Mouse (Mus musculus) embryonic facial prominence, embryonic 11.5 days (tissue): ENCODE measurements at regions not wholly inside any gene's neighbourhood (a gene's known extent, or its start where the extent isn't known, plus 50 kb on each side); places are given as distances from the start of the nearest gene placed in this dataset.

Experiments used
- ATAC-seq: fragments of 200-750 bp; cut with Nextera tagmentation; replicated peaks from 2 replicates; pipeline ENCODE4 v1.8.0; 2017; ENCODE audit warnings: low read depth; ENCODE audit not compliant: insufficient number of reproducible peaks, low FRiP score, low TSS enrichment
- DNase-seq: peaks from one replicate; pipeline ENCODE4 v3.0.0-alpha.2; 2015; ENCODE audit warnings: low spot score
- H3K27ac ChIP-seq: fragments of 300-500 bp; sonication (generic); replicated peaks from 2 replicates; pipeline ENCODE4 v1.5.1; 2014; ENCODE audit warnings: mild to moderate bottlenecking, low read depth, low read length, control low read depth
- H3K27me3 ChIP-seq: fragments of 300-500 bp; sonication (generic); 2 replicates; pipeline ENCODE4 v1.6.1; 2014; ENCODE audit warnings: mild to moderate bottlenecking, low read length, moderate library complexity, mixed read lengths; ENCODE audit not compliant: control insufficient read depth, insufficient read depth
- H3K36me3 ChIP-seq: fragments of 300-500 bp; sonication (generic); replicated peaks from 2 replicates; pipeline ENCODE4 v1.6.1; 2014; ENCODE audit warnings: low read depth, mild to moderate bottlenecking, low read length, moderate library complexity, mixed read lengths; ENCODE audit not compliant: control insufficient read depth, insufficient read depth
- H3K4me1 ChIP-seq: fragments of 300-500 bp; sonication (generic); 2 replicates; pipeline ENCODE4 v1.6.1; 2014; ENCODE audit warnings: low read length, mixed read lengths; ENCODE audit not compliant: control insufficient read depth, insufficient read depth
- H3K4me2 ChIP-seq: fragments of 300-500 bp; sonication (generic); 2 replicates; pipeline ENCODE4 v1.6.1; 2014; ENCODE audit warnings: low read depth, mild to moderate bottlenecking, control low read depth, low read length, moderate library complexity
- H3K4me3 ChIP-seq: fragments of 300-500 bp; sonication (generic); 2 replicates; pipeline ENCODE4 v1.5.1; 2014; ENCODE audit warnings: low read depth, low read length, control low read depth
- H3K9ac ChIP-seq: fragments of 300-500 bp; sonication (generic); replicated peaks from 2 replicates; pipeline ENCODE4 v1.6.1; 2014; ENCODE audit warnings: mild to moderate bottlenecking, control low read depth, low read length
- H3K9me3 ChIP-seq: fragments of 300-500 bp; sonication (generic); replicated peaks from 2 replicates; pipeline ENCODE4 v1.6.1; 2016; ENCODE audit warnings: mild to moderate bottlenecking, low read length, inconsistent platforms, mixed read lengths; ENCODE audit not compliant: control insufficient read depth
- WGBS: fragments of 180-500 bp; shearing (Covaris S2); extraction: QIAGEN DNeasy Blood & Tissue Kit; methylation state at CpG from one replicate; pipeline ENCODE4 v1.1.7; 2014; 5-methylcytosine and 5-hydroxymethylcytosine counted together

DNA sequence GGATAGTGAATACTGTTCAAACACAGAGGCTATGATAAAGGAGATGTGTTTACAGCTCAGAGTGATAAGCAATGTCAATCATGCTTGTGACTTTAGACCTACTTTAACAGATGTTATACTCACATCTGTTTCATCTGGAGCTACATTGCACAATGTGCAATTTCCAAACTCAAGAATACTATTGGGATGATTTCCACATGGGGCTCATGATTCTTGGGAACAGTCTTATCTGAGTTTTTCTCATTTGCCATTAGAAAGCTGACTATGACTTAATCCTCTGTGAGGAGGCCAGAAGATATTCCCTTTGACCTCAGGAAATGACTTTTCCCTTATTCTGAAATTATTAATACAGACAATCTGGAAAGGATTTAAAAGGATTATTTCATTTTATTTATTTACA, 252.3 kb upstream of the Clnk start:
- H3K27me3 ChIP-seq, result no peaks in the 10 kb centered on the region
- DNase-seq (no peak), ATAC-seq (no peak)
- H3K4me2 ChIP-seq, result no peak overlapping the region
- no peak overlapping the region for H3K27ac ChIP-seq
- H3K36me3 ChIP-seq, result no peaks in the 10 kb centered on the region
- no peaks in the 10 kb centered on the region for H3K4me1 ChIP-seq
- H3K4me3 ChIP-seq, result no peak overlapping the region
- no peaks in the 10 kb centered on the region for H3K9me3 ChIP-seq
- H3K9ac ChIP-seq, result no peak overlapping the region

DNA sequence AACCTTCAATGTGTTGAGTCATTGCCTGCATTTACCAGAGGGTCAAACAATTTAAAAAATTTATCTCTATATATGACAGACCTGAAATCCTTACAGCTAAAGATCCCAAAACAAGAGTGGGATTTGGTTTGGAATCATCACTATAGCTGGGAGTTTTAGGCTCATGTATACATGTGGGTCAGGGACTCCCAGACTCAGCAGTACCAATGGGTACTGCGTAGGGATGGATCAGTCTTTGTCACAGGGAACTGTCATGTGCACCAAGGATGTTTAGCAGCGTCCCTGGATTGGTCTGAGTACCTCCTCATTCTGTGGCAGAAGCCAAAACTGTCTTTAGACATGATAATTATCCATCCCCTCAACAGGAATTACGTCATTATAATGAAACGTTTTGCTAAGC, 250.2 kb upstream of the Clnk start:
- Histone ChIP-seq H3K4me2 (no peak overlapping the region), H3K27ac (no peak overlapping the region), H3K9me3 (no peaks in the 10 kb centered on the region), H3K4me3 (no peak overlapping the region), H3K4me1 (no peaks in the 10 kb centered on the region), H3K9ac (no peak overlapping the region), H3K36me3 (no peaks in the 10 kb centered on the region), H3K27me3 (no peaks in the 10 kb centered on the region)
- 84% methylated on average over 4 of the region's 4 CpGs for WGBS
- no peak for DNase-seq
- ATAC-seq, result no peak

DNA sequence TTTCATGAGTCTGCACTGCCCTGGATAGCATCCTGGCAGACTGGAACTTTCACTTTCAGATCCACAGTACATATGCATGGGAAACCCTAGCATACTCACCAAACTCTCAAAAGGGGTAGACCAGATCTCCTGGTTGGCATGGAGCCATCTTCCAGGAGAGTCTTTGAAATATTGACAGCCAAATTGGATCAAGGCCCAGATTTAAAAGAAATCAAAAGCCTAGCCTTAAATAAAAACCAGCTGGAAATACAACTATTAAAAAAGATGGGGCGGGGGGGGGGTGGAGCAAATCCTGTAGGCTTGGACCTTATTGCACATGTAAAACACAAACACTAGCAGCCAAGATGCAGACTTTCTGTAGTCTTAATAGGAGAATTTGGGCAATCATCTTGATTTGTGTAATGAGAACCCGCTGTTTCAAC, 249.7 kb upstream of the Clnk start:
- no peak overlapping the region for H3K4me3 ChIP-seq

GRCm38 (mm10) chr5:39110336-39110735, 233.7 kb upstream of the Clnk start:
- 79% methylated on average over 1 of the region's 1 CpGs for WGBS
- ATAC-seq (no peak), DNase-seq (no peak)

More for the DNA sequence above, 249.7 kb upstream of the Clnk start:
- no peaks in the 10 kb centered on the region for H3K36me3 ChIP-seq
- DNase-seq (peak; percentile 26), ATAC-seq (no peak)
- no peak overlapping the region for H3K9ac ChIP-seq
- H3K27ac ChIP-seq, result no peak overlapping the region
- H3K4me2 ChIP-seq, result no peak overlapping the region
- no peaks in the 10 kb centered on the region for H3K9me3 ChIP-seq
- H3K27me3 ChIP-seq, result no peaks in the 10 kb centered on the region
- no peaks in the 10 kb centered on the region for H3K4me1 ChIP-seq
- WGBS, result 70% methylated on average over 2 of the region's 2 CpGs

GRCm38 (mm10) chr5:39109526-39109925, 232.9 kb upstream of the Clnk start:
- Histone ChIP-seq H3K4me1 (no peaks in the 10 kb centered on the region), H3K4me2 (no peak overlapping the region), H3K27me3 (no peaks in the 10 kb centered on the region), H3K27ac (no peak overlapping the region), H3K36me3 (no peaks in the 10 kb centered on the region), H3K9ac (no peak overlapping the region), H3K4me3 (no peak overlapping the region), H3K9me3 (no peaks in the 10 kb centered on the region)
- ATAC-seq (no peak), DNase-seq (no peak)
- WGBS, result 86% methylated on average over 3 of the region's 3 CpGs

More at GRCm38 (mm10) chr5:39110336-39110735, 233.7 kb upstream of the Clnk start:
- no peak overlapping the region for H3K4me2 ChIP-seq
- no peaks in the 10 kb centered on the region for H3K4me1 ChIP-seq
- no peak overlapping the region for H3K9ac ChIP-seq
- H3K27ac ChIP-seq, result no peak overlapping the region
- no peaks in the 10 kb centered on the region for H3K36me3 ChIP-seq
- H3K9me3 ChIP-seq, result no peaks in the 10 kb centered on the region
- H3K27me3 ChIP-seq, result no peaks in the 10 kb centered on the region
- H3K4me3 ChIP-seq, result no peak overlapping the region

DNA sequence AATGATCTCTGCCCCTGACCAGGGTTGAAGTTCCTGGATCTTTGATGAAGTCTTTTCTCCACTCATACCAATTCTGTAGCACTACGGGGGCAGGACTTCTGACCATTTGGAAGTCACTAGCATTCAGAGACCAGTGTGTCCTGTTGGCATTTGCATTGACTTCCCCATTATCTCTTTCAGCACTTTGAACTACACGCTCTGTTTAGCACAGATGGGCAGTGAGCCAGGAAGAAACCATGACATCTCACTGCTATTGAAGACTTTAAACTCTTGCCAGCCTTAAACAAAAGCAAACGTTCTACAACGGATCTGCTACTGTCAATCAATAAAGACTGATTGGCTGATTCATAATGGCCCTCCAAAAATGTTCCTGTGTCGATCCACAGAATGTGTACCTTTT, 222.5 kb upstream of the Clnk start:
- DNase-seq (no peak), ATAC-seq (no peak)
- WGBS, result 71% methylated on average over 5 of the region's 5 CpGs

GRCm38 (mm10) chr5:39094875-39095274, 218.3 kb upstream of the Clnk start:
- Histone ChIP-seq H3K27ac (no peak overlapping the region), H3K4me3 (no peak overlapping the region), H3K27me3 (no peaks in the 10 kb centered on the region), H3K36me3 (no peaks in the 10 kb centered on the region), H3K9me3 (no peaks in the 10 kb centered on the region), H3K9ac (no peak overlapping the region), H3K4me2 (no peak overlapping the region), H3K4me1 (no peaks in the 10 kb centered on the region)
- 77% methylated on average over 3 of the region's 3 CpGs for WGBS
- ATAC-seq, result no peak
- DNase-seq, result no peak

More for the DNA sequence above, 222.5 kb upstream of the Clnk start:
- no peaks in the 10 kb centered on the region for H3K36me3 ChIP-seq
- no peaks in the 10 kb centered on the region for H3K9me3 ChIP-seq
- no peak overlapping the region for H3K4me3 ChIP-seq
- H3K4me1 ChIP-seq, result no peaks in the 10 kb centered on the region
- H3K27me3 ChIP-seq, result no peaks in the 10 kb centered on the region
- H3K4me2 ChIP-seq, result no peak overlapping the region
- no peak overlapping the region for H3K9ac ChIP-seq
- H3K27ac ChIP-seq, result no peak overlapping the region

DNA sequence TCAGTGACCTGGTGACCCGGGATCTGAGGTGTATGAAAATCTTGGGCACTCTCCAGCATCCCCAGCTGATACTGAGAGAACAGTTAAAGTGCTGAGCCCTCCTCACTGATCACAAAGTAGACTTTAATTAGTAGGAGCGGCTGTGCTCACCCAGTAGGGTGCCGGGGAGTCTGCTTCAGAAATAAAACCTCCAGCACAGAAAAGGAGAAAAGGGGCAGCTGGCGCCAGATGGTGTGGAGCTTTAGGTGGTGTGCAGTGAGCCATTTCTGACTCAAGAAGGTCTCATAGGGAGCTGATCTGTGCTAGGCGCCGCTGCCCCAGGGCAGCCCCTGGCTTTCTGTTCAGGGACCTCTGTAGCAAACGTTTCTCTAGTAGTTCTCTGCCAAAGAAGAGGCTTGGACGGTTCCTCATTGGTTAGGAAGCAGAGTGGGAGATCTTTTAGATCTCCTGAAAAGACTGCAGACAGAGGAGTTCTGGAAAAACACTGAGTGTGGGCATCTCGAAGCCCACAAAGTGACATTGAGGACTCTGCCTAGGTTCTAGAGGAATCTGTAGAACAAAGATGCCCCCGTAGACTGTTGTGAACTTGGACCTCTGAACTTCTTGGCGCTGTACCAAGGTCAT, 200.1 kb upstream of the Clnk start:
- H3K4me3 ChIP-seq, result no peak overlapping the region
- H3K9me3 ChIP-seq, result no peaks in the 10 kb centered on the region
- H3K27me3 ChIP-seq, result no peaks in the 10 kb centered on the region
- 41% methylated on average over 11 of the region's 11 CpGs for WGBS
- H3K9ac ChIP-seq, result no peak overlapping the region
- no peak overlapping the region for H3K4me2 ChIP-seq
- DNase-seq (no peak), ATAC-seq (0 out of 2 replicates have a peak, but pooled peaks have one; percentile 70)
- no peaks in the 10 kb centered on the region for H3K4me1 ChIP-seq
- no peak overlapping the region for H3K27ac ChIP-seq
- H3K36me3 ChIP-seq, result no peaks in the 10 kb centered on the region
